Mouse (Mus musculus): Measurements from ENCODE around the gene Wdr31. TPM values are rescaled to one million over a fixed set of nuclear protein-coding genes. Genes with fewer than 3 reads are reported as not detected.

Gene Wdr31
- polyA plus RNA-seq, 1 experiment, result 14.8 TPM

- H3K36me3 ChIP-seq (ENCODE audit: control insufficient read depth, insufficient read depth, low read length, poor library complexity, severe bottlenecking), result peaks cover 40% of the 10 kb centered on the region
- peak overlapping the region; percentile 87 for H3K4me3 ChIP-seq (ENCODE audit: low read depth, low read length)
- no peaks in the 10 kb centered on the region for H3K27me3 ChIP-seq (ENCODE audit: control insufficient read depth, insufficient read depth, low read length, poor library complexity, severe bottlenecking)
- no peaks in the 10 kb centered on the region for H3K4me1 ChIP-seq (ENCODE audit: control insufficient read depth, insufficient read depth, low read length)
- H3K9ac ChIP-seq (ENCODE audit: low read depth, poor library complexity, severe bottlenecking), result peak overlapping the region; percentile 72
- peaks cover 9% of the 10 kb centered on the region for H3K9me3 ChIP-seq (replicated peaks; ENCODE audit: control insufficient read depth, insufficient read depth, low read length, poor library complexity, severe bottlenecking)
- TF ChIP-seq POLR2A (IDR thresholded peaks at IDR 0.05; ENCODE audit: insufficient read depth, low read length), result no peak
- TF ChIP-seq CTCF (IDR thresholded peaks at IDR 0.05; ENCODE audit: low read depth, low read length), result no peak
- TF ChIP-seq EP300 (IDR thresholded peaks at IDR 0.05; ENCODE audit: insufficient read depth, low read depth, low read length), result no peak
- H3K27ac ChIP-seq (ENCODE audit: insufficient read depth, low read length), result peak overlapping the region; percentile 3; the same call in 1 of the 2 replicates
These were observed 61.1 kb downstream of the Wdr31 start for GRCm38 (mm10) chr4:62409615-62410014.

GRCm38 (mm10) chr4:62408601-62409282 is 62.0 kb downstream of the Wdr31 start, which contains the start of the genes Cdc26 and Prpf4:
Cdc26 (minus strand) TSS chr4:62408642.
Prpf4 (plus strand) TSS chr4:62408797.
- H3K27ac ChIP-seq (ENCODE audit: insufficient read depth, low read length), result peak within 1 kb of the TSS; percentile 38
- no peaks in the 10 kb centered on the region for H3K27me3 ChIP-seq (ENCODE audit: control insufficient read depth, insufficient read depth, low read length, poor library complexity, severe bottlenecking)
- peak within 1 kb of the TSS; percentile 89 for H3K4me3 ChIP-seq (ENCODE audit: low read depth, low read length)
- peak within 1 kb of the TSS; percentile 72 for H3K9ac ChIP-seq (ENCODE audit: low read depth, poor library complexity, severe bottlenecking)
- H3K9me3 ChIP-seq (replicated peaks; ENCODE audit: control insufficient read depth, insufficient read depth, low read length, poor library complexity, severe bottlenecking), result peaks cover 9% of the 10 kb centered on the region
- H3K4me1 ChIP-seq (ENCODE audit: control insufficient read depth, insufficient read depth, low read length), result no peaks in the 10 kb centered on the region
- TF ChIP-seq POLR2A (IDR thresholded peaks at IDR 0.05; ENCODE audit: insufficient read depth, low read length) (peak; percentile 82), EP300 (IDR thresholded peaks at IDR 0.05; ENCODE audit: insufficient read depth, low read depth, low read length) (no peak)
- H3K36me3 ChIP-seq (ENCODE audit: control insufficient read depth, insufficient read depth, low read length, poor library complexity, severe bottlenecking), result peaks cover 34% of the 10 kb centered on the region

- Histone ChIP-seq H3K36me3 (ENCODE audit: control insufficient read depth, insufficient read depth, low read length, poor library complexity, severe bottlenecking) (peaks cover 28% of the 10 kb centered on the region), H3K27ac (ENCODE audit: insufficient read depth, low read length) (peak overlapping the region; percentile 38; the same call in 1 of the 2 replicates), H3K4me3 (ENCODE audit: low read depth, low read length) (peak overlapping the region; percentile 89), H3K4me1 (ENCODE audit: control insufficient read depth, insufficient read depth, low read length) (no peaks in the 10 kb centered on the region), H3K9ac (ENCODE audit: low read depth, poor library complexity, severe bottlenecking) (peak overlapping the region; percentile 64), H3K9me3 (replicated peaks; ENCODE audit: control insufficient read depth, insufficient read depth, low read length, poor library complexity, severe bottlenecking) (peaks cover 9% of the 10 kb centered on the region), H3K27me3 (ENCODE audit: control insufficient read depth, insufficient read depth, low read length, poor library complexity, severe bottlenecking) (no peaks in the 10 kb centered on the region)
- peak; percentile 21 for TF ChIP-seq CTCF (IDR thresholded peaks at IDR 0.05; ENCODE audit: low read depth, low read length)
- no peak for TF ChIP-seq POLR2A (IDR thresholded peaks at IDR 0.05; ENCODE audit: insufficient read depth, low read length)
These were observed 62.7 kb downstream of the Wdr31 start for GRCm38 (mm10) chr4:62407730-62408582.

GRCm38 (mm10) chr4:62406133-62406532 is 64.6 kb downstream of the Wdr31 start:
- no peak overlapping the region for H3K9ac ChIP-seq (ENCODE audit: low read depth, poor library complexity, severe bottlenecking)
- peaks cover under 1% of the 10 kb centered on the region; the same call in 1 of the 2 replicates for H3K9me3 ChIP-seq (replicated peaks; ENCODE audit: control insufficient read depth, insufficient read depth, low read length, poor library complexity, severe bottlenecking)
- H3K4me1 ChIP-seq (ENCODE audit: control insufficient read depth, insufficient read depth, low read length), result no peaks in the 10 kb centered on the region
- H3K4me3 ChIP-seq (ENCODE audit: low read depth, low read length), result no peak overlapping the region
- no peak overlapping the region for H3K27ac ChIP-seq (ENCODE audit: insufficient read depth, low read length)
- H3K27me3 ChIP-seq (ENCODE audit: control insufficient read depth, insufficient read depth, low read length, poor library complexity, severe bottlenecking), result no peaks in the 10 kb centered on the region
- H3K36me3 ChIP-seq (ENCODE audit: control insufficient read depth, insufficient read depth, low read length, poor library complexity, severe bottlenecking), result peaks cover 30% of the 10 kb centered on the region
- no peak for TF ChIP-seq EP300 (IDR thresholded peaks at IDR 0.05; ENCODE audit: insufficient read depth, low read depth, low read length)
- TF ChIP-seq CTCF (IDR thresholded peaks at IDR 0.05; ENCODE audit: low read depth, low read length), result no peak
- TF ChIP-seq POLR2A (IDR thresholded peaks at IDR 0.05; ENCODE audit: insufficient read depth, low read length), result no peak

- H3K27me3 ChIP-seq (ENCODE audit: control insufficient read depth, insufficient read depth, low read length, poor library complexity, severe bottlenecking), result no peaks in the 10 kb centered on the region
- H3K4me1 ChIP-seq (ENCODE audit: control insufficient read depth, insufficient read depth, low read length), result no peaks in the 10 kb centered on the region
- H3K9ac ChIP-seq (ENCODE audit: low read depth, poor library complexity, severe bottlenecking), result no peak overlapping the region
- H3K9me3 ChIP-seq (replicated peaks; ENCODE audit: control insufficient read depth, insufficient read depth, low read length, poor library complexity, severe bottlenecking), result no peaks in the 10 kb centered on the region
- peak overlapping the region; percentile 76; the same call in 1 of the 2 replicates for H3K27ac ChIP-seq (ENCODE audit: insufficient read depth, low read length)
- peaks cover 58% of the 10 kb centered on the region for H3K36me3 ChIP-seq (ENCODE audit: control insufficient read depth, insufficient read depth, low read length, poor library complexity, severe bottlenecking)
- no peak overlapping the region for H3K4me3 ChIP-seq (ENCODE audit: low read depth, low read length)
- TF ChIP-seq POLR2A (IDR thresholded peaks at IDR 0.05; ENCODE audit: insufficient read depth, low read length) (no peak), EP300 (IDR thresholded peaks at IDR 0.05; ENCODE audit: insufficient read depth, low read depth, low read length) (no peak), CTCF (IDR thresholded peaks at IDR 0.05; ENCODE audit: low read depth, low read length) (no peak)
These were observed 71.7 kb downstream of the Wdr31 start for GRCm38 (mm10) chr4:62398956-62399355.

Other genes with a start within 250 kb of the Wdr31 start
- gene Zfp37, start 239.8 kb downstream of the Wdr31 start, polyA plus RNA-seq (2011; ENCODE audit: insufficient read depth, insufficient read length, low read depth, missing spikeins), result 7.3 and 12.7 TPM in 2 replicates
- gene Slc31a2, start 208.3 kb downstream of the Wdr31 start, polyA plus RNA-seq (2011; ENCODE audit: insufficient read depth, insufficient read length, low read depth, missing spikeins), result 7.8 and 8.5 TPM in 2 replicates
- gene Fkbp15, start 110.3 kb downstream of the Wdr31 start, polyA plus RNA-seq (2011; ENCODE audit: insufficient read depth, insufficient read length, low read depth, missing spikeins), result 18.5 and 22.1 TPM in 2 replicates
- 56.2 and 56.8 TPM in 2 replicates for gene Slc31a1, start 110.2 kb downstream of the Wdr31 start, polyA plus RNA-seq (2011; ENCODE audit: insufficient read depth, insufficient read length, low read depth, missing spikeins)
- gene Cdc26, start 62.3 kb downstream of the Wdr31 start, polyA plus RNA-seq (2011; ENCODE audit: insufficient read depth, insufficient read length, low read depth, missing spikeins), result 61.9 and 69.0 TPM in 2 replicates
- gene Prpf4, start 62.1 kb downstream of the Wdr31 start, polyA plus RNA-seq (2011; ENCODE audit: insufficient read depth, insufficient read length, low read depth, missing spikeins), result 27.7 and 29.2 TPM in 2 replicates
- gene Rnf183, start 35.6 kb downstream of the Wdr31 start, polyA plus RNA-seq (2011; ENCODE audit: insufficient read depth, insufficient read length, low read depth, missing spikeins), result not detected in 2 replicates
- gene Bspry, start 9.2 kb upstream of the Wdr31 start, polyA plus RNA-seq (2011; ENCODE audit: insufficient read depth, insufficient read length, low read depth, missing spikeins), result 18.5 and 18.9 TPM in 2 replicates
- 0.51 and 0.75 TPM in 2 replicates for gene Hdhd3, start 32.6 kb upstream of the Wdr31 start, polyA plus RNA-seq (2011; ENCODE audit: insufficient read depth, insufficient read length, low read depth, missing spikeins)
- 26.9 and 37.3 TPM in 2 replicates for gene Alad, start 49.0 kb upstream of the Wdr31 start, polyA plus RNA-seq (2011; ENCODE audit: insufficient read depth, insufficient read length, low read depth, missing spikeins)
- 32.3 and 34.0 TPM in 2 replicates for gene Pole3, start 54.2 kb upstream of the Wdr31 start, polyA plus RNA-seq (2011; ENCODE audit: insufficient read depth, insufficient read length, low read depth, missing spikeins)
- gene 4933430I17Rik, start 54.5 kb upstream of the Wdr31 start, polyA plus RNA-seq (2011; ENCODE audit: insufficient read depth, insufficient read length, low read depth, missing spikeins), result 1.3 and 1.5 TPM in 2 replicates
- 15.3 and 17.8 TPM in 2 replicates for gene Rgs3, start 89.0 kb upstream of the Wdr31 start, polyA plus RNA-seq (2011; ENCODE audit: insufficient read depth, insufficient read length, low read depth, missing spikeins)

All from ES-Bruce4 (cell line).